Mouse (Mus musculus) testis, adult 2 months (tissue): ENCODE results near the gene Stoml3.

Source experiments
- CTCF ChIP-seq: fragments of 200-500 bp; IDR thresholded peaks from 2 replicates; pipeline ENCODE4 v1.5.1; 2012; ENCODE audit warnings: low read depth, mild to moderate bottlenecking, inconsistent platforms, low read length, moderate library complexity; ENCODE audit not compliant: control insufficient read depth, insufficient read depth, insufficient replicate concordance
- POLR2A ChIP-seq: fragments of 200-500 bp; IDR thresholded peaks from 2 replicates; pipeline ENCODE4 v1.6.1; 2012; ENCODE audit warnings: low read depth, mild to moderate bottlenecking, inconsistent platforms, low read length, moderate library complexity; ENCODE audit not compliant: control insufficient read depth

- no peak for TF ChIP-seq POLR2A
- TF ChIP-seq CTCF = no peak
Measured at GRCm38 (mm10) chr3:53453346-53453745, 35.1 kb upstream of the Stoml3 start.
